Mouse (Mus musculus) bone marrow macrophage, adult 2 months (primary cell): ENCODE measurements at regions not wholly inside any gene's neighbourhood (a gene's known extent, or its start where the extent isn't known, plus 50 kb on each side); places are given as distances from the start of the nearest gene placed in this dataset.

Experiments
- CTCF ChIP-seq: IDR thresholded peaks from 2 replicates; pipeline ENCODE4 v1.5.1; 2012; ENCODE audit warnings: low read depth, mild to moderate bottlenecking, low read length, moderate library complexity
- POLR2A ChIP-seq: IDR thresholded peaks from 2 replicates; pipeline ENCODE4 v1.6.1; 2012; ENCODE audit warnings: mild to moderate bottlenecking, low read depth, low read length, borderline replicate concordance

DNA sequence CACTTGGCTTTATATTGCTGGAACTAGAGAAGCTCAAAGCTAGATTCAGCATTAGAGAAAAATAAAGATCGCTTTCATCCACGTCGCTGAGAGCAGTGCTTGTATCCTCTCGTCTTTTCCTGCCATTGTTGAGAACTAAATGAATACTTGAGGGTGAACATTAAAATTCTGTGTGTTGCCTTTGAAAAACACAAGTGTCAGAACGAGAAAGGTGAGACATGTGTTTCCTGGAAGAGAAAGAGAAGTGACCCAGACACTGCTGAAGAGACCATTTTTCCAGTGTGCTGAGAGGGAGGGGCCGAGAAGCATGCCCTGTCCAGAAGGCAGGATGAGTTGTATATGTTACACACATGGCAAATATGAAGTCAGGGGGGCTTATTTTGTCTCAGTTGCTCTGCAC lies 77.5 kb upstream of the Prep start:
- TF ChIP-seq CTCF (no peak), POLR2A (no peak)
